Mouse (Mus musculus): Measurements from ENCODE around the gene Lingo1. TPM values are rescaled to one million over a fixed set of nuclear protein-coding genes. Genes with fewer than 3 reads are reported as not detected.

Lingo1 gene
- total RNA-seq, 2 experiments from 2014 or later = 263 to 279 TPM

- no peak for DNase-seq (ENCODE audit: extremely low spot score in 1 of 2, low spot score in 1 of 2)
Observed at GRCm38 (mm10) chr9:56729145-56729544, 67.1 kb downstream of the Lingo1 start.

DNA sequence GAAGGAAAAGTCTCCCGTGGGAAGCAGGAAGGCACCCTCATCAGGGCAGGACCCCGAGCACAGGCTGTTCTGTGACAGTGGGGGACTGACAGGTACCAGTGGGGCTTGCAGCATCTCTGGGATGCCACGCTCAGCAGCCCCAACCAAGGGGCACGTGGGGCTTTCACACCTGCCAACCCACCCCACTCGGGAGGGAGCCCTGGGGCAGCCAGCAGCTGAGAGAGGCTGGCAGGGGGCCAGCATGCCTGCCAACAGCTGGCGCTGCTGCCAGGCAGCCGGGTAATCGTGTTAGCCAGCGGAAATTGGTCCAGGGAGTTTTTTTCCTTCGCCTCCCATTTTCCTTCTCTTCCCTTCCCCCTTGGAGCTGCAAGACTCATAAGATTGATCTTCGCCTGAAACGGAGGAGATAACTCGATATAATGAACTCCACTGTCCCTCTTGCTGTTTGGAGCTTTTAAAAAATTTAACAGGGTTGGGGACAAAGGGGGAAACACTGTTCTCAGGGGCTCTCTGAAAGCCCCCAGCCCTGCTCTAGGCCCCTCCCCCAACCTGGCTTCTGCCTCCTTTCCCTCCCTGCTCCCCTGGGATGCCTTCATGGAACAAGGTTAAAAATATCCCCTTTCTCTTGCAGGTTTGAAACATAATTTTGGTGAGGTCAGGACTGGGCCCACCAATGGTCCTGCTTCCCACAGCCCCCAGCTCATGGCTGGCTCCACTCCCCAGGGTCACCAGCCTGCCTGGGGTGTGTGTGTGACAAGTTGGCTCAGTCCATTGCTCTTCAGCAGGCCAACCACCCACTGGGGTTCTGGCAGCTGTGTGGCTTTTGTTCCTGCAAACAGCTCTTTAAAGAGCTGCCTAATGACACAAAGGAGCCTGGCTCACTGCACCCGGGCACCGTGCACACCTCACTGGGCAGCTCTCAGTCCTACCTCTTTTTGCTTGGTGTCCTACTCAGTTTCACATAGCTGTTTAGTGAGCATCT, 68.3 kb downstream of the Lingo1 start:
- DNase-seq (ENCODE audit: extremely low spot score in 1 of 2, low spot score in 1 of 2) = peak; percentile 50 to 55

GRCm38 (mm10) chr9:56725814-56726213, 70.5 kb downstream of the Lingo1 start:
- peak; percentile 65 to 91 for DNase-seq (ENCODE audit: extremely low spot score in 1 of 2, low spot score in 1 of 2)

GRCm38 (mm10) chr9:56722089-56722825, 74.0 kb downstream of the Lingo1 start:
- DNase-seq (ENCODE audit: extremely low spot score in 1 of 2, low spot score in 1 of 2) = no peak

DNA sequence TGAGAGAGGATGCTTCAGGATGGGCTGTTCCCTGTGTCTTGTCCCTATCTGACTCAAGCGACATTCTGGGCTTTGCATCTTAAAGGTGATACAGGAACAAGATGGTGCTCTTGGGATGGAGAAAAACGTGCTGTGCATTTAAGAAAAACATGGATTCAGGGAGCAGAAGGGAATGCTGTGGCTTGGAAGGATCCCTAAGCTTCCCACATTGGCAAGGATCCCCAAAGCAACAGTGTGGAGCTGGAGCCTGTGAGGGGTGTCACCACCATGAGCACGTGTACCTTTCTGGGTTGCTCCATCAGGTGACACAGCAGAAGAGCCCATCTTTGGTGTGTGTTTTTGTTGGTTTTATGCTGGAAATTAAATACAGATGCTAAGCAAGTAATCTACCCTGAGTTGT, 77.3 kb downstream of the Lingo1 start:
- no peak for DNase-seq (ENCODE audit: extremely low spot score in 1 of 2, low spot score in 1 of 2)

DNA sequence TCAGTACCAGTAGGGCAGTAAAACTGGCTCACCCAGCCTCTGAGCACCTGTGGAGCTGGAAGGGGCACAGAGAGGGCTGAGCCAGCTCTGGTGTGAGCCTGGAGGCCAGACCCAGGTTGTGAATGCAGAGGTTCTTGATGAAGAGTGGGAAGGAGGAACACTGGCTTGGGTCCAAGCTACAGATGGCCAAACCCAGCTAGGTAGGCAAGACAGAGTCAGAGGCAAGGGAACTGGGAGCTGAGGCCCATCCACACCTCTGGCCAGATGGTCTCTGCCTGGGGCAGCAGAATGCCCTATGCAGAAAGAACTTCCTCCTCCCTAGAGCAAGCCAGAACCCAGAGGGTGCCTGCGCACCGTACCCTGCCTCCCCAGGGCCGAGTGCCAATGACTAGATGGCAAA, 79.7 kb downstream of the Lingo1 start:
- no peak for DNase-seq (ENCODE audit: extremely low spot score in 1 of 2, low spot score in 1 of 2)

- DNase-seq (ENCODE audit: extremely low spot score in 1 of 2, low spot score in 1 of 2) = no peak
Observed at GRCm38 (mm10) chr9:56716066-56716465, 80.2 kb downstream of the Lingo1 start.

- no peak for DNase-seq (ENCODE audit: extremely low spot score in 1 of 2, low spot score in 1 of 2)
Observed at GRCm38 (mm10) chr9:56714391-56714790, 81.9 kb downstream of the Lingo1 start.

DNA sequence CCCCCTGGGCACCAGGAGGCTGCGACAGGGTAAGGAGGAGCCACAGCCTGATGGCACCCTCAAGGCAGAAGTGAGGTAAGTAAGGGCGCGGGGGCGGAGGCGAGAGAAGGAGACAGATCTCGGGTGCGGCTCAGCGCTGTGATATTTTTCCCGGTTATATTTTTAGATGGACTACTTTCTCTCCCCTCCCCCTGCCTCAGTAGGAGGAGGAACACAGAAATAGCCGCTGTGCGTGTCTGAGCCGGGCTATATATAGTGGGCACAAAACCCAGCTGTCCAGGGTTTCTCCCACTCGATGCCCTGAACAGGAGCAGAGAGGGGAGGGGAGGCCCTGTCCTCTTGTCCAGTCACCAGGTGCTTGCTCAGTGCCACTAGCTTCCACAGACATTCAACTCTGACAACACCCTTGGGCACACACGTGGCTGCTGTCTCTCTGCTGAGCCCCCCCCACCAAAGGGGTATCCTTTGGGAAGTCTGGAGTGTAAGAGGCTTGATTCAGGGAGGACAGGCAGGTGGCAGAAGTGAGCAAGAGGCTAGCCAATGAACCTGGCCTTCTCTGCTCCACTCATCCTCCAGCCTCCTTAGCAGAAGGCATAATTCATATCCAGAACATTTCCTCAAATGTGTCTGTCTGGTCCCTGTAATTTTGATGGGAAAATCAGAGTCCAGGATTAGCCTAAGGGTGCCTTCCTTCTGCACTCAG, 83.5 kb downstream of the Lingo1 start:
- peak; percentile 31 to 43 for DNase-seq (ENCODE audit: extremely low spot score in 1 of 2, low spot score in 1 of 2)

- no peak for DNase-seq (ENCODE audit: extremely low spot score in 1 of 2, low spot score in 1 of 2)
Observed at GRCm38 (mm10) chr9:56710958-56711357, 85.3 kb downstream of the Lingo1 start.

- no peak for DNase-seq (ENCODE audit: extremely low spot score in 1 of 2, low spot score in 1 of 2)
Observed at GRCm38 (mm10) chr9:56706482-56707085, 89.7 kb downstream of the Lingo1 start.

- DNase-seq (ENCODE audit: extremely low spot score in 1 of 2, low spot score in 1 of 2) = peak in 1 of 2 experiments; percentile 40
Observed at GRCm38 (mm10) chr9:56701394-56701793, 94.9 kb downstream of the Lingo1 start.

DNA sequence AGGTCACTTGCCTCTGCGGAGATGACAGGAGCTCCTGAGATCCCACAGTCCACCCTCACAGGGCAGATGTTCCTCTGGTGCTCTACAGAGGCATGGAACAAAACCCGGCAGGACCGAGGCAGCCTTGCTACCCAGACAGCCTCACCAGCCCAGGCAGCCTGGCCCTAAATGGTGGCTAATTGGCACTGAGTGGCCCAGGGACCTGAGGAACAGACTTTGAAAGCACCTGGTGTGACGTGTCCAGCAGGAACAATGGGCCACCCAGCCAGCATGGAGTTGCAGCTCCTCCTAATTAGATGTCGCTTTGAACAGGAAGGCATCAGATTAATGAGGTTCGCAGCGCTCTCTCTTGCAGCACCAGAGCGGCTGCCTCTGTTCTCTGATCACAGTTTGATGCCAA, 95.4 kb downstream of the Lingo1 start:
- no peak for DNase-seq (ENCODE audit: extremely low spot score in 1 of 2, low spot score in 1 of 2)

DNA sequence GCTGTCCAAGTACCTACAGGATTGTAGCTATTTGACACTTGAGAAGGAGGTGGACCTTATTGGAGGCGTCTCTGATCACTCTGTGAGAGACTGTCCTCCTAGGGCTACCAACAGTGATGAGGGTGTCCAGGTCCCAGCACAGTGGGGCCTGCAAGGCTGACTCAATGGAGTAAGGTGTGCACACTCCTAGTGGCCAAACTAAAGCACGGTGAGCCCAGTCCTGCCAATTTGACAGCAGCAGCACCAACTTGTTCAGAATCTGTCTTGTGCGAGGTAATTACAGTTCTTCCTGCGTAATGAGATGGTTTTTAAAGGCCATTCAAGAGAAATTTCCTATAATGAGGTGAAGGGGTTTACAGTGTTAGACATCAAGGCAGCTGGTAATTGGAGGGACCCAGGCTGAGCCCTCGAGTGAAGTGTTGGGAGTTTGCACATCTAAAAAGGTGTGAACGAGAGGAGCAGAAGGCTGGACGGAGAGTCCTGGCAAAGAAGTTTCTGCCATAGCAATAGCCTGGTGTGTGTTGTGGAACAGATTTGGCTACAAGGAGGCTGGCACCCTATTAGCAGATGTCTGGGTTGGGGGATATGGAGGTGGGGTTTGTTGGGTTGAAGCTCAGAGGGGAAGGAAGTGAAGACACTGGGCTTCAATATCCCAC, 97.4 kb downstream of the Lingo1 start:
- no peak for DNase-seq (ENCODE audit: extremely low spot score in 1 of 2, low spot score in 1 of 2)

- DNase-seq (ENCODE audit: extremely low spot score in 1 of 2, low spot score in 1 of 2) = no peak
Observed at GRCm38 (mm10) chr9:56694079-56694478, 102.2 kb downstream of the Lingo1 start.

DNA sequence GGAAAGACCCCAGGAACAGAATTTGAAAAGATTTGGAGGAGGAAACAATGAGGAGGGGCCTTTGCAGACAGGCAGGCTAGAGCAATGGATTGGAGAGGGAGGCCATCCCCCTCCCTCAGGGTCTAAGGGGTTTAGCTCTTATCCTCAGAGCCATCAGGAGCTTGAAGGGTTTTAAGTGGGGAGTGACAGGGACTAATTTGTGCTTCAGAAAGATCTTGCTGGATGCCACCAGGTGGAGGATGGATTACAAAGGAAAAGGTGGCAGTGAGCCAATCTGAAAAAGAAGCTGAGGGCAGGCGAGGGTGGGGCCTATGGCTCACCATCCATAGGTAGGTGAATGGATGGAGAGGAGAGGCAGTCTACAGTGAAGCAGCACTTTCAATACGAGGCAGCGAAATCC, 105.0 kb downstream of the Lingo1 start:
- no peak for DNase-seq (ENCODE audit: extremely low spot score in 1 of 2, low spot score in 1 of 2)

GRCm38 (mm10) chr9:56690679-56691078, 105.6 kb downstream of the Lingo1 start:
- no peak for DNase-seq (ENCODE audit: extremely low spot score in 1 of 2, low spot score in 1 of 2)

DNA sequence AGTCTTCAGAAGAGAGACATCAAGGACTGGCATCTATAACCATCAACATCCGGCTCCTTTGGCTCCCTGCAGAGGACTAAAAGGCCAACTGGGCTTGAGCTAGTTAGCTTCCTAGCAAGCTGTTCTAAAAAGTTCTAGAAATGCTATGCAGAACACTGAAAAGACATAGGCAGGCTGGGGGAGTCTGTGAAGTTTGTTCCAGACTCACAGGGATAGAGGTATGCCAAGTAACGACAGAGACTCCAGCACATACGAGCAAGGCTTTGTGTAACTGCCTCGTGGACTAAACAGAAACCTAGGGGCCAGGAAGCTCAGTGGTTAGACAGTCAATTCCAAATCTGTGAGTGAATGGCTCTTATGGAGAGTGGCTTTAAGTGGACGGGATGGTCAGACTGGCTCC, 108.8 kb downstream of the Lingo1 start:
- no peak for DNase-seq (ENCODE audit: extremely low spot score in 1 of 2, low spot score in 1 of 2)

DNA sequence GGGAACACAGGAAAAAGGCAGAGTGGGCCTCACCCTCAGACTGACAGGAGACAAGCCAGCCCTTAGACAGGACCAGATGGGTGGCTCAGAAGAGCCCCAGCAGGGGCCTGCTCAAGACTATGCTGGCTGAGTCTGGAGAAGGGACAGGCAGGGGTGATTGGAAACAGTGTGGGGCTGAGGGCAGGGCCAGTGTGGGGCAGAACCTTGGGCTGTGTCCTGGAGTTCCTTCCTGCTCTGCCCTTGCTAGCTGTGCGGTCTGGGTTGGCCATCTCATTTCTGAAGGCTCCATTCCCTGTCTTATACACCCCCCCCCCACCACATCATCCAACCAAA, 109.2 kb downstream of the Lingo1 start:
- no peak for DNase-seq (ENCODE audit: extremely low spot score in 1 of 2, low spot score in 1 of 2)
